Mouse (Mus musculus): ENCODE measurements around the gene Ston2. TPM values are rescaled to one million over a fixed set of nuclear protein-coding genes. Genes with fewer than 3 reads are reported as not detected.
A peak's percentile ranks its signal among the peaks of the same experiment; 100 is the strongest.

Gene Ston2
- polyA plus RNA-seq, 1 experiment from 2014 or later, result 16.4 TPM

- no peak for ATAC-seq (ENCODE audit: insufficient number of reproducible peaks, insufficient read depth, low FRiP score, low read depth)
- Histone ChIP-seq H3K4me2 (replicated peaks; ENCODE audit: low read depth, low read length) (peak overlapping the region; percentile 33), H3K4me3 (ENCODE audit: low read depth, low read length) (peak overlapping the region; percentile 9; the same call in 1 of the 2 replicates), H3K4me1 (ENCODE audit: control insufficient read depth, insufficient read depth, low read length) (peaks cover 31% of the 10 kb centered on the region), H3K36me3 (ENCODE audit: control insufficient read depth, insufficient read depth, low read length) (no peaks in the 10 kb centered on the region), H3K9ac (replicated peaks; ENCODE audit: low read depth, low read length) (no peak overlapping the region), H3K9me3 (ENCODE audit: control insufficient read depth, low read depth, low read length) (no peaks in the 10 kb centered on the region), H3K27ac (ENCODE audit: low read length) (no peak overlapping the region), H3K27me3 (ENCODE audit: control insufficient read depth, insufficient read depth, low read length) (no peaks in the 10 kb centered on the region)
- 38% methylated on average over 15 of the region's 15 CpGs for WGBS
These were observed 104.6 kb downstream of the Ston2 start for GRCm38 (mm10) chr12:91683549-91684100.

GRCm38 (mm10) chr12:91683096-91683495 is 105.1 kb downstream of the Ston2 start:
- Histone ChIP-seq H3K9me3 (ENCODE audit: control insufficient read depth, low read depth, low read length) (no peaks in the 10 kb centered on the region), H3K4me1 (ENCODE audit: control insufficient read depth, insufficient read depth, low read length) (peaks cover 31% of the 10 kb centered on the region), H3K4me2 (replicated peaks; ENCODE audit: low read depth, low read length) (peak overlapping the region; percentile 33), H3K4me3 (ENCODE audit: low read depth, low read length) (peak overlapping the region; percentile 9; the same call in 1 of the 2 replicates), H3K36me3 (ENCODE audit: control insufficient read depth, insufficient read depth, low read length) (no peaks in the 10 kb centered on the region), H3K27ac (ENCODE audit: low read length) (no peak overlapping the region), H3K27me3 (ENCODE audit: control insufficient read depth, insufficient read depth, low read length) (no peaks in the 10 kb centered on the region), H3K9ac (replicated peaks; ENCODE audit: low read depth, low read length) (no peak overlapping the region)
- ATAC-seq (ENCODE audit: insufficient number of reproducible peaks, insufficient read depth, low FRiP score, low read depth), result no peak
- WGBS, result 77% methylated on average over 3 of the region's 3 CpGs

GRCm38 (mm10) chr12:91679320-91680064 is 108.7 kb downstream of the Ston2 start:
- Histone ChIP-seq H3K4me1 (ENCODE audit: control insufficient read depth, insufficient read depth, low read length) (peaks cover 15% of the 10 kb centered on the region), H3K9me3 (ENCODE audit: control insufficient read depth, low read depth, low read length) (no peaks in the 10 kb centered on the region), H3K27ac (ENCODE audit: low read length) (no peak overlapping the region), H3K4me3 (ENCODE audit: low read depth, low read length) (no peak overlapping the region), H3K4me2 (replicated peaks; ENCODE audit: low read depth, low read length) (no peak overlapping the region), H3K9ac (replicated peaks; ENCODE audit: low read depth, low read length) (no peak overlapping the region), H3K27me3 (ENCODE audit: control insufficient read depth, insufficient read depth, low read length) (no peaks in the 10 kb centered on the region), H3K36me3 (ENCODE audit: control insufficient read depth, insufficient read depth, low read length) (no peaks in the 10 kb centered on the region)
- ATAC-seq (ENCODE audit: insufficient number of reproducible peaks, insufficient read depth, low FRiP score, low read depth), result no peak
- 57% methylated on average over 14 of the region's 14 CpGs for WGBS

GRCm38 (mm10) chr12:91675937-91676336 is 112.2 kb downstream of the Ston2 start:
- no peak overlapping the region for H3K4me3 ChIP-seq (ENCODE audit: low read depth, low read length)
- H3K9ac ChIP-seq (replicated peaks; ENCODE audit: low read depth, low read length), result no peak overlapping the region
- H3K27me3 ChIP-seq (ENCODE audit: control insufficient read depth, insufficient read depth, low read length), result no peaks in the 10 kb centered on the region
- no peak overlapping the region for H3K4me2 ChIP-seq (replicated peaks; ENCODE audit: low read depth, low read length)
- no peaks in the 10 kb centered on the region for H3K36me3 ChIP-seq (ENCODE audit: control insufficient read depth, insufficient read depth, low read length)
- ATAC-seq (ENCODE audit: insufficient number of reproducible peaks, insufficient read depth, low FRiP score, low read depth), result no peak
- no peak overlapping the region for H3K27ac ChIP-seq (ENCODE audit: low read length)
- H3K4me1 ChIP-seq (ENCODE audit: control insufficient read depth, insufficient read depth, low read length), result peaks cover 4% of the 10 kb centered on the region; the same call in 1 of the 2 replicates
- no peaks in the 10 kb centered on the region for H3K9me3 ChIP-seq (ENCODE audit: control insufficient read depth, low read depth, low read length)
- WGBS, result 77% methylated on average over 9 of the region's 9 CpGs

GRCm38 (mm10) chr12:91673141-91673540 is 115.0 kb downstream of the Ston2 start:
- Histone ChIP-seq H3K27me3 (ENCODE audit: control insufficient read depth, insufficient read depth, low read length) (no peaks in the 10 kb centered on the region), H3K9me3 (ENCODE audit: control insufficient read depth, low read depth, low read length) (no peaks in the 10 kb centered on the region), H3K9ac (replicated peaks; ENCODE audit: low read depth, low read length) (no peak overlapping the region), H3K4me3 (ENCODE audit: low read depth, low read length) (no peak overlapping the region), H3K27ac (ENCODE audit: low read length) (no peak overlapping the region), H3K36me3 (ENCODE audit: control insufficient read depth, insufficient read depth, low read length) (no peaks in the 10 kb centered on the region), H3K4me2 (replicated peaks; ENCODE audit: low read depth, low read length) (no peak overlapping the region), H3K4me1 (ENCODE audit: control insufficient read depth, insufficient read depth, low read length) (no peaks in the 10 kb centered on the region)
- ATAC-seq (ENCODE audit: insufficient number of reproducible peaks, insufficient read depth, low FRiP score, low read depth), result no peak
- 65% methylated on average over 6 of the region's 6 CpGs for whole genome bisulfite sequencing

GRCm38 (mm10) chr12:91672528-91672927 is 115.7 kb downstream of the Ston2 start:
- Histone ChIP-seq H3K9ac (replicated peaks; ENCODE audit: low read depth, low read length) (no peak overlapping the region), H3K27ac (ENCODE audit: low read length) (no peak overlapping the region), H3K27me3 (ENCODE audit: control insufficient read depth, insufficient read depth, low read length) (no peaks in the 10 kb centered on the region), H3K36me3 (ENCODE audit: control insufficient read depth, insufficient read depth, low read length) (no peaks in the 10 kb centered on the region), H3K4me2 (replicated peaks; ENCODE audit: low read depth, low read length) (no peak overlapping the region), H3K9me3 (ENCODE audit: control insufficient read depth, low read depth, low read length) (no peaks in the 10 kb centered on the region), H3K4me3 (ENCODE audit: low read depth, low read length) (no peak overlapping the region), H3K4me1 (ENCODE audit: control insufficient read depth, insufficient read depth, low read length) (no peaks in the 10 kb centered on the region)
- ATAC-seq (ENCODE audit: insufficient number of reproducible peaks, insufficient read depth, low FRiP score, low read depth), result no peak
- WGBS, result 85% methylated on average over 7 of the region's 7 CpGs

GRCm38 (mm10) chr12:91668529-91669245 is 119.5 kb downstream of the Ston2 start:
- H3K4me1 ChIP-seq (ENCODE audit: control insufficient read depth, insufficient read depth, low read length), result no peaks in the 10 kb centered on the region
- no peak overlapping the region for H3K9ac ChIP-seq (replicated peaks; ENCODE audit: low read depth, low read length)
- H3K9me3 ChIP-seq (ENCODE audit: control insufficient read depth, low read depth, low read length), result no peaks in the 10 kb centered on the region
- H3K4me2 ChIP-seq (replicated peaks; ENCODE audit: low read depth, low read length), result no peak overlapping the region
- no peaks in the 10 kb centered on the region for H3K27me3 ChIP-seq (ENCODE audit: control insufficient read depth, insufficient read depth, low read length)
- H3K36me3 ChIP-seq (ENCODE audit: control insufficient read depth, insufficient read depth, low read length), result no peaks in the 10 kb centered on the region
- WGBS, result 61% methylated on average over 16 of the region's 16 CpGs
- no peak overlapping the region for H3K27ac ChIP-seq (ENCODE audit: low read length)
- no peak overlapping the region for H3K4me3 ChIP-seq (ENCODE audit: low read depth, low read length)
- ATAC-seq (ENCODE audit: insufficient number of reproducible peaks, insufficient read depth, low FRiP score, low read depth), result peak; percentile 89

- Histone ChIP-seq H3K4me2 (replicated peaks; ENCODE audit: low read depth, low read length) (no peak overlapping the region), H3K9ac (replicated peaks; ENCODE audit: low read depth, low read length) (no peak overlapping the region), H3K27ac (ENCODE audit: low read length) (no peak overlapping the region; the same call in 1 of the 2 replicates), H3K9me3 (ENCODE audit: control insufficient read depth, low read depth, low read length) (no peaks in the 10 kb centered on the region), H3K27me3 (ENCODE audit: control insufficient read depth, insufficient read depth, low read length) (no peaks in the 10 kb centered on the region), H3K4me1 (ENCODE audit: control insufficient read depth, insufficient read depth, low read length) (no peaks in the 10 kb centered on the region), H3K36me3 (ENCODE audit: control insufficient read depth, insufficient read depth, low read length) (no peaks in the 10 kb centered on the region), H3K4me3 (ENCODE audit: low read depth, low read length) (no peak overlapping the region)
- 53% methylated on average over 7 of the region's 7 CpGs for WGBS
- ATAC-seq (ENCODE audit: insufficient number of reproducible peaks, insufficient read depth, low FRiP score, low read depth), result 0 out of 2 replicates have a peak, but pooled peaks have one; percentile 38
These were observed 120.4 kb downstream of the Ston2 start for GRCm38 (mm10) chr12:91667741-91668140.

Data from stomach, embryonic 14.5 days (tissue).